Mouse (Mus musculus): ENCODE measurements around the gene Ina.
"Not testable (repeated sequence)": the region's sequence is repeated elsewhere in the genome, so short reads cannot be mapped to it uniquely, and the experiment has no call there.

Ina gene

DNA sequence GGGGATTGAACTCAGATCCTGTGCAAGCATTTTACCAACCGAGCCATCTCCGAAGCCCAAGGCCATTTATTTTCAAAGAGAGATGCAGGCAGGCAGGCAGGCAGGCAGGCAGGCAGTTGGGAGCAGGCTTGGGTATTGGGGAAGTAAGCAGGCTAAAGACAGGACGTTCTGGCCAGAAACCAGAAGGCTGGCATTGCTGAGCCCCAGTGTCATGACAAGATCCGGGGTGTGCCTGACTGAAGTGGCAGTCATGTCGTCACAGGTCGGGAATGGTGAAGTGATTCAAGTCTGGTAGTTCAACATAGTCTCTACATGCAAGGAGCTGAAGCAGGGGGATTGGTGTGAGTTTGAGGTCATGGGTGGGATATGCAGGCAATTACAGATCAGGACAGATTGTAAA is 26.9 kb upstream of the Ina start:
- DNase-seq = peak; percentile 68 to 79

GRCm38 (mm10) chr19:46988231-46989087 is 26.0 kb upstream of the Ina start:
- peak; percentile 76 to 87 for DNase-seq

DNA sequence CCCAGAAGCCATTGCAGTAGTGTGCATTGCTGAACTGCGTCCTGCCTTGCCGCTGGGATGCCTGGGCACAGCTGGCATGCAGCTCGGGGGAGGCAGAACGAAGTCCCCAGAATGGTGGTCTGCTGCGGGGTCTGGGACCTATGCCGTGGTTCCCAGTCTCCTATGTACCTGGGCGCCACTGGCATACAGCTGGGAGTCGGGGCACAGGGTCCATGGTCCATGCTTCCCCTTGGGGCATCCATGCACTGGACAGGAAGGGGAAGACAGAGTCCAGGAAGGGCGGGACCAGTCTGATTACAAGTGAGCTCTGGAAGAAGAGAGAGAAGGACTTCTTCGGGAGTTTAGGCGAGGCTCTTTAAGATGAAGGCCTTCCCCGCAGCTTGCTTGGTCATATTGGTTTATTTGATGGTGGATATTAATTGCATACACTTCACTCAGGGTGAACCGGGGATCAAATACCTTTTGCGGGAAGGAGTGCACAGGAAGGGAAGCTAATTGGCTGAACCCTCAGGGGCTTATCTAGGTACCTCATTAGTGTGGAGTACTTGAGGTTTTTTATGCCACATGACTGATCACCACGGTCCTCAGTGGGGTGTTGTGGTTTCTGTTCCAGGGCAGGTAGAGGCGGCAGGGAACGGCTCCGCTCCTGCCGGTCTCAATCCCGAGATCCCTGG is 24.9 kb upstream of the Ina start:
- peak in 1 of 2 experiments; percentile 53 for DNase-seq

- no peak for DNase-seq
These were observed 24.4 kb upstream of the Ina start for GRCm38 (mm10) chr19:46990153-46990518.

DNA sequence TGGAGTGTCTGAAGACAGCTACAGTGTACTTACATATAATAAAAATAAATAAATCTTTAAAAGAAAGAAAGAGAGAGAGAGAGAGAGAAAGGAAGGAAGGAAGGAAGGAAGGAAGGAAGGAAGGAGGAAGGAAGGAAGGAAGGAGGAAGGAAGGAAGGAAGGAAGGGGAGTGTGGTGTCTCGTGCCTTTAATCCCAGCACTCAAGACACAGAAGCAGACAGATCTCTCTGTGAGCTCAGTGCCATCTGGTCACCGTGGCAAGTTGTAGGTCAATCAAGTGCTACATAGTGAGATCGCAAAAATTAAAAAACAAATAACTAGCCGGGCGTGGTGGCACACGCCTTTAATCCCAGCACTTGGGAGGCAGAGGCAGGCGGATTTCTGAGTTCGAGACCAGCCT is 23.9 kb upstream of the Ina start:
- DNase-seq = not testable (repeated sequence)

DNA sequence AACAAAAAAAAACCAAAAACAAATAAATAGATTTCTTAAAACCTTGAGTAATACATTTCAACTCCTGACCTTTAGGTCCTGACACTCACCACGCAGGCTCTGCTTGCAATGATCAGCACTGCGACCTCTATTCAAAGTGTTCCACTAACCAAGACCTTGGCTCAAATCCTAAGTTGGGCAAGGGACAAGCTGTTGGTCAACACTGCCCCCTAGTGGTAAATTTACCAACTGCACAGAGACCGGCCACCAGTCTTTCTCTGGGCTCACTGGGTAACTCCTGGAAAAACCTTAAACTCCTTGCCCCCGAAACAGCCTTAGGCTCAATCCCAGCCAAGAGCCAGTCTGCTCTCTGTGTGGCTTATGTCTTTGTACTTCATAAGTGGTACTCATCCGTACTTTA is 23.4 kb upstream of the Ina start:
- peak; percentile 78 to 83 for DNase-seq

DNA sequence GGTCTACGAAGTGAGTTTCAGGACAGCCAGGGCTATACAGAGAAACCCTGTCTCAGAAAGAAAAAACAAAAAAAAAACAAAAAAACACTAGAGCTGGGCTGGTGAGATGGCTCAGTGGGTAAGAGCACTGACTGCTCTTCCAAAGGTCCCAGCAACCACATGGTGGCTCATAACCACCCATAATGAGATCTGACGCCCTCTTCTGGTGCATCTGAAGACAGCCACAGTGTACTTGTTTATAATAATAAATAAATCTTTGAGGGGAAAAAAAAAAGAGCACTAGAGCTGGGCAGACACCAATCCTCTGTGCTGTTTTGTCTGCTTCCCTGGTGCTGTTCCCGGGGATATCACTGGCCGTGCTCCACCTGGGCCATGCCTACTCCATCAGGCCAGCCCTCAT is 22.2 kb upstream of the Ina start:
- not testable (repeated sequence) for DNase-seq

GRCm38 (mm10) chr19:46996095-46996494 is 18.4 kb upstream of the Ina start:
- DNase-seq = no peak

DNA sequence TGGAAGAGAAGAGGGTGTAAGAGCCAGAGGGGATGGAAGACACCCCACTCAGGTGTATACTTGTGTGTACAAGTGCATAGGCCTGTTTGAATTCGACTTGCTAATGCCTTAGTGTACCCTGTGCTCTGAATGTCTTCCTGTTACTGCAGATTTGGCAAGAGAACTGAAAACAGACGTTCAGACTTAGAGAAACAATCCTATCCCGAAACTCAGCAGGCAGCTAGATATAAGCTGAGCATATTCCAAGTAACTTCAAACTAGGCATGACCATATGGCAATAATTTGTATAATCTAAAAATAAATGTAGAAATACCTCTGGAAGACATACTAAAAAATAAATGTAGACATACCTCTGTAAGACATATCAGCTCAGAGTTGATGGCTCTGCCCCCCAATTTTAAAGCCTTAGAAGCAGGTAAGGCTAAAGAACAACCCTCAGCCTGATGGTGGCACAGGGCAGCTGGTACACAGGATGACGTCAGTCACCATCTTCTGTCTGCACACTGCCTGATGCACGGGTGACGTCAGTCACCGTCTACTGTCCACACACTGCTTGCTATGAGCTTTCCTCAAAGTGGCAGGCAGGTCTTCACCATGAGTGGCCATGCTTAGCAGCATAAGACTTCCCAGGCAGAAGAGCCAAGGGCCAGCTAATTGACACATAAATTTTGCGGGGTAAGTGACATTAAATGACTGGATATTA is 16.2 kb upstream of the Ina start:
- no peak for DNase-seq

GRCm38 (mm10) chr19:46998953-46999352 is 15.5 kb upstream of the Ina start:
- DNase-seq = no peak

DNA sequence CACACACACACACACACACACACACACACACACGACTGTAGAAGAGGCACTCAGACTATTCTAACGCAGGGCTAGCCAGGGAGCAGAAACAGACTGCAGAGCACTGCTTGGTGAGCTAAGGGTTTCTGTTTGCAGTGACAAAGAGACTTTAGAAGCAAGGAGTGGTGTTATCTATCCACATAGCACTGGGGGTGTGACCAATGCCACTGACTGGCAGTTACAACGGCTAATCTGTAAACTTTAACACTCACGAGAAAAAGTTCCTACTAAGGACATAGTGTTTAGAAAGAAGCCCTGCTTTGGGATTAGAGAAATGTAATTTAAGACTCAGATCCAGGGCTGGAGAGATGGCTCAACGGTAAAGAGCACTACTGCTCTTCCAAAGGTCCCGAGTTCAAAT is 14.7 kb upstream of the Ina start:
- DNase-seq = no peak

- DNase-seq = not testable (repeated sequence)
These were observed 14.1 kb upstream of the Ina start for GRCm38 (mm10) chr19:47000357-47000756.

- no peak for DNase-seq
These were observed 10.6 kb upstream of the Ina start for GRCm38 (mm10) chr19:47003742-47004511.

GRCm38 (mm10) chr19:47005873-47006272 is 8.6 kb upstream of the Ina start:
- DNase-seq = no peak

DNA sequence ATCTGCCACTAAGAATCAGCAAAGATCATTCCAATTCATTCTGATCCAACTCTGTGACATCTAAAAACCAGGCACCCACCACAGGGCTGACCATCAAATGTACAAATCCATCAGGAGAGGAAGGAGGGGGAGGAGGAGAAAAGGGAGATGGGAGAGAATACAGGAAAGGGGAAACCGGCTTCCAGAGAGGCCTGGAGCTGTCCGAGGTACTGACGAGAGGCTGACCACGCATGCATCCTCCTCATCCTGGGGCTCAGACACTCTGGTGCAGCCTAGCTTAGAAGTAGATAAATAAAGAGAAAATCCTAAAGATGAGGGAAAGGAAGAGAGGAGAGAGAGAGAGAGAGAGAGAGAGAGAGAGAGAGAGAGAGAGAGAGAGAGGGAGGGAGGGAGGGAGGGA is 8.2 kb upstream of the Ina start:
- DNase-seq = peak in 1 of 2 experiments; percentile 15

DNA sequence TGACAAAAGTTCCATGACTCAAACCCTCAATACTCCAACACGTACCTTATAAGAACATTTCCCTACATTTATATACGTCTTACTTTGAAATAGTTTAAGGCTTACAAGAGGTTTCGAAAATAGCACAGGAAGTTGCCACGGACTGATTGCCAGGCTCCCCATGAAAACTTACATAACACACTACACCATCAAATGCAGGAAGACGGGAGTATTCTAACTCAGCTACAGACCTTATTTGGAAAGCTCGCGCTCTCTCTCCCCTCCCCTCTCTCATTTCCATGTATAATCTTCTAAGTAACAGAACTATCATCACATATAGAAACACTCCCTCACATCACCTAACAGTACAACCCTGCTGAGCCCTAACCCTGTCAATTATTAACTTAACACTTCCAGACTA is 5.1 kb upstream of the Ina start:
- DNase-seq = no peak

GRCm38 (mm10) chr19:47009943-47010342 is 4.6 kb upstream of the Ina start:
- DNase-seq = no peak

DNA sequence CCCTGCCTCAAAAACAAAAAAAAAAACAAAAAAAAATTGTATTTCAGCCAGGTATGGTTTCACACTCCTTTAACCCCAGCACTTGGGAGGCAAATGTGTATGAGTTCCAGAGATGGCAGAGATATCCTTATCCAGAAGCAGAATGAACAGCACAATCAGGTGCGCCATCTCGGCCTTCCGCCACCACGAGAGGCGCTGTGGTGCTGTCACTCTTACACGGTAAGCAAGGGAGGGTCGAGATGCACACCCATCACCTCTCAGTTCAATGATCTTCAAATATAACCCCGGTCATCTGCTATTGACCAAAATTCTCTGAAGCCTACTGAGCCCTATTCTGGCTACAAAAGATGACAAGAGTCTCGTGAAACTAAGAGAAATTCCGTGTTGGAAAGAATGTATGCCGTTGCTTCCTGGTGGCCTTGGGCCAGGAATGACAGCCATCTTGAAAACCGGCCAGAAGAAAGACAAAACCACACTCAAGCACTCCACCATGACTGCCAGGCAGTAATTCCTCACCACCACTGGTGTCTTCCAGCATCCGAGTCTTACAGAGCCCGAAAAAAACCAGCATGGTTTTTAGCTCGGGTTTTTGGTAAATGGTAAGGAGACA is 1.9 kb upstream of the Ina start:
- no peak for DNase-seq

- no peak for DNase-seq
These were observed 949 bp upstream of the Ina start for GRCm38 (mm10) chr19:47013340-47014158.

DNA sequence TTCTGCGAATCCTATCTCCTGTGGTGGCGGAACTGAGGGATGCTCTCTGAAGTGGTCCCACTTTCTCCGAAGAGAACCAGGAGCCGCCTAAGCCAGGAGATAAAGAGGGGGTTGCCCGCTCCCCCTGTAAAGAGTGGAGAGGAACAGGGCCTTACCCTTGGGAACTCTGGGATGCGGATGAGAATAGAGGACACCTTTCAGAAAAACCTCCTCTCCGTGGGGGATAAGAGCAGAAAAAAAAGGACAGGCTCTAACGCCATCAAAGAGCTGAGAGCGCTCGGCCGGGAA is 395 bp upstream of the Ina start:
- DNase-seq = no peak

- DNase-seq = no peak
These were observed 898 bp downstream of the Ina start for GRCm38 (mm10) chr19:47015396-47015795.

DNA sequence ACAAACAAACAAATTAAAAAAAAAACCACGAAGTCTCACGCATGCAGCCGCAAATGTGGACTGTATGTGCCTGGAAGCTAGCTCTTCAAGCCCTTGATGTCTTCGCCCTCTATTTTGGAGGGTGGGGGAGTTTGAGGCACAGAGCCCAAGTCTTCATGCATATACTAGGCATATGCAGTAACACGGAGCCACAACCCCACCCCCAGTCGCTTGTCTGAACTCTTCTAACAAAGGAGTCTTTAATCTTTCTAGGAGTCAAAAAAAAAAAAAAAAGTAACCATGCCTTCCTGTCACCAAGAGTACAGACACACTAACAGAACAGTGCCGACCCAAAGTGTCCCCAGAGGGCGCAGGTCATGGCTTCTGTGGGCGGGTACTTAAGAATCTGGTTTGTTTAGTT is 1.5 kb downstream of the Ina start:
- no peak for DNase-seq
